Mouse (Mus musculus): Measurements from ENCODE around the gene Tex261. TPM values are rescaled to one million over a fixed set of nuclear protein-coding genes. Genes with fewer than 3 reads are reported as not detected.

The Tex261 gene
- polyA plus RNA-seq, 1 experiment from 2014 or later: 42.0 TPM

GRCm38 (mm10) chr6:83722526-83722925 lies 53.1 kb downstream of the Tex261 start:
- Histone ChIP-seq H3K4me3 (ENCODE audit: low read depth, low read length) (no peak overlapping the region), H3K36me3 (ENCODE audit: control insufficient read depth, insufficient read depth) (no peaks in the 10 kb centered on the region), H3K4me1 (ENCODE audit: control insufficient read depth, low read depth, low read length) (no peaks in the 10 kb centered on the region), H3K9me3 (replicated peaks; ENCODE audit: control insufficient read depth, low read length) (no peaks in the 10 kb centered on the region), H3K4me2 (ENCODE audit: low read depth, low read length) (no peak overlapping the region), H3K27ac (ENCODE audit: low read length) (no peak overlapping the region), H3K9ac (ENCODE audit: low read depth, low read length) (no peak overlapping the region), H3K27me3 (ENCODE audit: control insufficient read depth, insufficient read depth, low read depth, low read length) (peaks cover 46% of the 10 kb centered on the region)
- no peak for ATAC-seq (ENCODE audit: low read depth)
- WGBS (ENCODE audit: insufficient replicate concordance): 13% methylated on average over 6 of the region's 6 CpGs

Other genes starting within 250 kb of the Tex261 start
- gene Actg2, start 239.5 kb downstream of the Tex261 start, polyA plus RNA-seq (2015; fragmentation: Nextera tagmentation; extraction: Ambion mirVana): 3.8 and 9.8 TPM in 2 replicates
- 9.6 TPM in 2 replicates for gene Stambp, start 203.1 kb downstream of the Tex261 start, polyA plus RNA-seq (2015; fragmentation: Nextera tagmentation; extraction: Ambion mirVana)
- gene Clec4f, start 119.6 kb downstream of the Tex261 start, polyA plus RNA-seq (2015; fragmentation: Nextera tagmentation; extraction: Ambion mirVana): 17.8 and 20.6 TPM in 2 replicates
- gene Cd207, start 98.0 kb downstream of the Tex261 start, polyA plus RNA-seq (2015; fragmentation: Nextera tagmentation; extraction: Ambion mirVana): 1.3 and 1.4 TPM in 2 replicates
- gene Vax2, start 64.5 kb downstream of the Tex261 start, polyA plus RNA-seq (2015; fragmentation: Nextera tagmentation; extraction: Ambion mirVana): not detected in 2 replicates
- not detected in 2 replicates for gene Atp6v1b1, start 32.8 kb downstream of the Tex261 start, polyA plus RNA-seq (2015; fragmentation: Nextera tagmentation; extraction: Ambion mirVana)
- not detected in 2 replicates for gene Ankrd53, start 13.2 kb downstream of the Tex261 start, polyA plus RNA-seq (2015; fragmentation: Nextera tagmentation; extraction: Ambion mirVana)
- gene Nagk, start 19.2 kb upstream of the Tex261 start, polyA plus RNA-seq (2015; fragmentation: Nextera tagmentation; extraction: Ambion mirVana): 18.8 and 20.1 TPM in 2 replicates
- 3.5 and 4.2 TPM in 2 replicates for gene Paip2b, start 55.9 kb upstream of the Tex261 start, polyA plus RNA-seq (2015; fragmentation: Nextera tagmentation; extraction: Ambion mirVana)
- 14.5 and 15.1 TPM in 2 replicates for gene Zfp638, start 91.3 kb upstream of the Tex261 start, polyA plus RNA-seq (2015; fragmentation: Nextera tagmentation; extraction: Ambion mirVana)
- 2.1 and 2.8 TPM in 2 replicates for gene Dysf, start 232.8 kb upstream of the Tex261 start, polyA plus RNA-seq (2015; fragmentation: Nextera tagmentation; extraction: Ambion mirVana)